Mouse (Mus musculus) thymus, postnatal 4 days (tissue): Measurements from ENCODE around the gene Fam76a.

ENCODE experiments used
- DNase-seq: peaks from one replicate; pipeline ENCODE4 v3.0.0; 2021

Gene Fam76a

DNA sequence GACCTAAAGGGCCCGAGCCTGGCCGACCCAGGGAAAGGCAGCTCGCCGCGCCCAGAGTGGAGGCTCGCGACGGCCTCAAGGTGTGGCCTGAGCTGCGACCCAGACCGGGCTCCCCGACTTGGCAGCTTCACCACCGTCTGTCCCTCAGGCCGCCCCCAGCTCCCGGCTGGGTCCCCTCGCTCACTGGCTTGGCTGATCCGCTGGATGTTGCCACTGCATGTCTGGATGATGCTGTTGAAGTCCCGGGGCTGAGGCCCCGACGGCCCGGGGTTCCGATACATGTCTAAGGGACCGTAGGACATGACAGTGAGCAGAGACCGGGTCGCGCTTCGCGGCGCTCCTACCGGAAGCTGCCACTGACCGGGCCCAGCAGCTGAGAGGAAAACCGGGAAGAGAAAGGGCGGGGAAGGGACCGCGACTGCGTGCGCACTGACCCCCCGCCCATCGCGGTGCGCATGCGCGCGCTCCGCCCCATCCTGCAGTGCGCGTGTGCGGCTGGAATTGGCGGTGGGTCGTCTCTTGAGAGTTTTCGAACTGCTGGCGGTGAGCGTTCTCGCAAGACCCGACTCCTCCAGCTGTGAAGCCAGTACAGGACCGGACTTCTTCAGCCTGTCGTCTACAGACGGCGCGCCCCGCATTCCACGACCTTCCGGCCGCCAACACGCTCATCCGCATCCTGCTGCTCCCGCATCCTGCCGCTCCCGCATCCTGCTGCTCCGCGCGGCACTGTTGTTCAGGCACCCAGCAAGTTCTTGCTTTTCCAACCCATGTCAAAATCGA, 38.1 kb downstream of the Fam76a start, which contains the start of gene Stx12:
Gene Stx12 (minus strand): TSS at position 446 of the 780 bp plus-strand sequence.
- DNase-seq = peak; percentile 89

GRCm38 (mm10) chr4:132883561-132884063, 38.7 kb downstream of the Fam76a start:
- DNase-seq = no peak

DNA sequence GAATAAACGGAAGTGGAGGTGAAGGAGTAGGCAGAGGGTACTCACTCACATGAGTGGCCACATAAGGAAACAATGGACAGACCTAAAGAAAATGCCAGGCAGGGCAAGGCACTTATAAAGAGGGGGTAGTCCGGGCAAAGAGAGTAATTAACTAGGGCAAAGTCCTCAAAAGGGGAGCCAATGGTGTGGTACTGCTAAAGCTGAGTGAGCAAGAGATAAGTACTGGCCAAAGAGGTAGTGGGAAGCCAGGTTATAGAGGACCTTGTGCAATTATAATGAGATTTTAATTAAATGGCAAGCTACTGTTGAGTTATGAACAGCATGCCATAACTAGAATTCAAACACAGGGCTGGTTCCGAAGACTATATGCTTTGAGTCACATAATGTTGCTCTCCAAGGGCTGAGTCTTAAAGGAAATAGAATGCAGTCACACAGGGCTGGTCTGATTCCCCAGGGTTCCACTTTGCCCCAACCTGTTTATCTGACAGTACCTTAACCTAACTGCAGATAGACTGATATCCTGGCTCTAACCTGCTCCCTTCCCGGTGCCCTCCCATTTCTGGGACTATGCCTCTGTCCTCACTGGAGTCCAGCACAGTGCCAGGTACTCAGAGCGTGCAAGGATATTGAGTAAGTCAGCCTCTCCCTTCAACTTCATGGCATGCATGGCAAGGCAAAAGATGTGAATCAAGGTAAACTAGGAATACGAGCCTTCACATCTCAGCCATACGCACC, 47.8 kb downstream of the Fam76a start:
- no peak for DNase-seq

DNA sequence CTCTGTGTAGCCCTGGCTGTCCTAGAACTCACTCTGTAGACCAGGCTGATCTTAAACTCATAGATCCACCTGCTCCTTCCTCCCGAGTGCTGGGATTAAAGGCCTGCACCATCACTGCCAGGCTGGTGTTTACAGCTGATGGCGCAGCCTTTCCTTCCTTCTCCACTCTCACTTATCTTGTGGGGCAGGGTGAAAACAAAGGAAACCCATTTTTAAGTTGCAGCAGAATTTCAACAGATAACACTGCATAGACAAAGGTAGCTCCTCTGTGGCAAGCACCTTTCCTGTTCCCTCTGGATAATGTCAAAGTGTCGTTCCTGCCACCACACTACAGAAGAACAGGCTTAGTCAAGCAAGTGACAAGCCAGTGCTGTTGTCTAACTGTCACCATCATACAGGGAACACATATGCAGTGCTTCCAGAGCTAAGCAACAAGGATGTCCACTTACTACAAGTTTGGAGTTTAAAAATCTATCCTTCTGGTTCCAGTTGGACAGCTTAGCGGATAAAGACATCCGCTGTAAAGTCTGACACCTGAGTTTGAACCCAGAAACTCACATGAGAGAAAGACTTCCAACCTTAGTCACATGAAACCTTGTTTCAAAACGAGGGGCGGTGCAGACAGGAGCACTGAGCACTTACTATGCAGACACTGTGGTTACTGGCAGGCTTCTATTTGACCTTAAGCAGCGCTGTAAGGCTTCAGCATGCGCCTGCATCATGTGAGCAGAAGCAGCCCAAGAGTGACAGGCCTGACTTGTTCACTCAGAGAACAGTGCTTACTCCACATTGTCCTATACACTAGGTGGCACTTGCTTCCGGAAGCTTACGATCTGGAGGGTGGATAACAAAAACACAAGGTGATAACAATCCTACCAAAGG, 48.6 kb downstream of the Fam76a start:
- no peak for DNase-seq

- no peak for DNase-seq
These were observed 51.2 kb downstream of the Fam76a start for GRCm38 (mm10) chr4:132871116-132871515.

DNA sequence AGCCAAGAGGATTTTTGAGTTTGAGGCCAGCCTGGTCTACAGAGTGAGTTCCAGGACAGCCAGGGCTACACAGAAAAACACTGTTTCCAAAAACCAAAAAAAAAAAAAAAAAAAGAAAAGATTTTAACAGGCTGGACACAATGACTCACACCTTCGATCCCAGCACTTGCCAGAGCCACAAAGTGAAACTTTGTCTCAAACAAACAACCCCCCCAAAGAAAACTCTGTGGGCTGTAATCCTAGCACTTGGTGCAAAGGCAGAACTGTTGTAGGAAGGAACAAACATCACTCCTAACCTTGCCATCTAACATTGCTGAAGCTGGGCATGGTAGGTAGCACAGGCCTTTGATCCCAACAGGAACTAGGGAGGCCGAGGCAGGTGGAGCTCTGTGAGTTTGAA, 57.5 kb downstream of the Fam76a start:
- no peak for DNase-seq

GRCm38 (mm10) chr4:132863012-132863411, 59.3 kb downstream of the Fam76a start:
- no peak for DNase-seq

- no peak for DNase-seq
These were observed 61.5 kb downstream of the Fam76a start for GRCm38 (mm10) chr4:132860880-132861279.
